Comparison of ENCODE assay signal across 8 mouse cellular contexts in the genomic region with DNA sequence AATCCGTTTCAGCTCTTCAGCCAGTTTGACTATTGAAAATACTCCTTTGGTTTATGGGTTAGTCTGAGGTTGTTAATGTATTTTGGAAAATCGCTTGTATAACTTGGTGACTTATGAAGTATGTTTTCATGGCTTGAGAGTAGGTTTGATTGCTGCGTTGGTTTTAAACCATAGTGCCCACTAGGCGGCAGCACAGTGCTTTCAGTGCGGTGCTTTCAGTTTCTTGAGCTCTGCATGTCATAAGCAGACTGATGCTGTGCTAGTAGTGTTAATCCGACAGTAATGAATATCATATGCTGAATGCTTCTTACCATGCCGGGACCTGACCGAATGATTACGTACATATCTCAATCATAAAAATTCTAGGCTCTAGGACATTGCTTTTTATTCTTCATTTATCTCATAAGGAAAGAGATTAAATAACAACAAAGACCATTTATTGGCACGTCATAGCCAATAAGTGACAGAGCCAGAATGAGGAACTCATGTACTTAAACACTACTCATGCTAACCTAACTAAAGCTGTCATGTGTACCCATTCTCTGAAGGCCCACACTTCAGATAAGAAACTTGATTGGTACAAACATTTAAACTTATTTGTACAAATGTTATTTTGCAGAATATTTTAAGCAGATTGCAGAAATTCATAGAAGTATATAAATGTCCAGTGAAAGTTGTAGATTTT. TPM values are rescaled to one million over a fixed set of nuclear protein-coding genes. Genes with fewer than 3 reads are reported as not detected.
DNase-seq lines count a peak whose midpoint lies in the region; ATAC-seq and TF ChIP-seq lines count a peak whose summit lies in the region.

No protein-coding gene starts in this region.

- 27% methylated on average over 10 of the region's 10 CpGs for WGBS in hindbrain, embryonic 10.5 days
- 26% methylated on average over 10 of the region's 10 CpGs for WGBS in hindbrain, embryonic 12.5 days
- whole genome bisulfite sequencing in cerebellum, adult 2 months = 20% methylated on average over 10 of the region's 10 CpGs
- 21% methylated on average over 10 of the region's 10 CpGs for WGBS in midbrain, embryonic 15.5 days

- TF ChIP-seq POLR2A in cerebellum, adult 2 months (IDR thresholded peaks at IDR 0.05; ENCODE audit: borderline replicate concordance, insufficient read depth, low read length) = no peak

- H3K36me3 ChIP-seq in hindbrain, embryonic 10.5 days = no peaks in the 10 kb centered on the region
- H3K36me3 ChIP-seq in hindbrain, embryonic 12.5 days = no peaks in the 10 kb centered on the region
- H3K36me3 ChIP-seq in midbrain, embryonic 15.5 days (replicated peaks) = no peaks in the 10 kb centered on the region

- no peak overlapping the region for H3K4me2 ChIP-seq in hindbrain, embryonic 12.5 days (replicated peaks)
- H3K4me2 ChIP-seq in midbrain, embryonic 15.5 days = no peak overlapping the region

- intact Hi-C loops in left cerebral cortex, postnatal 10 days (cut with DNase I) = loop anchor here (5.0 kb wide), 1 partner anchor 344 kb away; no protein-coding TSS in a partner anchor

- no peak for ATAC-seq in hindbrain, embryonic 12.5 days (ENCODE audit: low FRiP score)
- ATAC-seq in frontal cortex, adult (ENCODE audit: low TSS enrichment) = peak; percentile 100
- ATAC-seq in midbrain, embryonic 15.5 days (replicated peaks) = peak; percentile 82

- no peaks in the 10 kb centered on the region for H3K9me3 ChIP-seq in hindbrain, embryonic 10.5 days
- no peaks in the 10 kb centered on the region for H3K9me3 ChIP-seq in hindbrain, embryonic 12.5 days (replicated peaks)
- no peaks in the 10 kb centered on the region for H3K9me3 ChIP-seq in midbrain, embryonic 15.5 days

- peak; percentile 80 for TF ChIP-seq CTCF in cerebellum, adult 2 months (IDR thresholded peaks at IDR 0.05; ENCODE audit: borderline replicate concordance, insufficient read depth, low read depth, low read length)

- DNase-seq in hindbrain, embryonic 10.5 days (ENCODE audit: low spot score) = peak; percentile 71
- peak; percentile 64 to 71 for DNase-seq in cerebellum, adult 2 months
- DNase-seq in induced T-regulatory cell, adult 2 months (ENCODE audit: low read depth) = peak; percentile 73
- DNase-seq in left cerebral cortex, postnatal 10 days (ENCODE audit: extremely low spot score in 1 of 2, low spot score in 2 of 2) = peak; percentile 75 to 77
- DNase-seq in spleen, postnatal 14 days (ENCODE audit: low spot score in 2 of 2) = peak; percentile 24 to 54

- H3K4me1 ChIP-seq in hindbrain, embryonic 10.5 days (replicated peaks) = no peaks in the 10 kb centered on the region
- no peaks in the 10 kb centered on the region for H3K4me1 ChIP-seq in hindbrain, embryonic 12.5 days
- no peaks in the 10 kb centered on the region for H3K4me1 ChIP-seq in cerebellum, adult 2 months (ENCODE audit: control insufficient read depth, insufficient read depth, low read length)
- H3K4me1 ChIP-seq in midbrain, embryonic 15.5 days = no peaks in the 10 kb centered on the region

- no peak overlapping the region for H3K4me3 ChIP-seq in hindbrain, embryonic 10.5 days
- H3K4me3 ChIP-seq in hindbrain, embryonic 12.5 days = no peak overlapping the region
- no peak overlapping the region for H3K4me3 ChIP-seq in cerebellum, adult 2 months (replicated peaks; ENCODE audit: insufficient read depth, low read depth, low read length)
- H3K4me3 ChIP-seq in midbrain, embryonic 15.5 days = no peak overlapping the region

- H3K9ac ChIP-seq in hindbrain, embryonic 12.5 days = no peak overlapping the region
- no peak overlapping the region; the same call in 1 of the 2 replicates for H3K9ac ChIP-seq in midbrain, embryonic 15.5 days

- H3K27me3 ChIP-seq in hindbrain, embryonic 10.5 days (ENCODE audit: insufficient read depth, poor library complexity, severe bottlenecking) = no peaks in the 10 kb centered on the region
- H3K27me3 ChIP-seq in hindbrain, embryonic 12.5 days = no peaks in the 10 kb centered on the region
- no peaks in the 10 kb centered on the region for H3K27me3 ChIP-seq in cerebellum, adult 2 months (ENCODE audit: control insufficient read depth, insufficient read depth, low read length)
- H3K27me3 ChIP-seq in midbrain, embryonic 15.5 days (replicated peaks) = no peaks in the 10 kb centered on the region

- H3K27ac ChIP-seq in hindbrain, embryonic 10.5 days = no peak overlapping the region
- H3K27ac ChIP-seq in hindbrain, embryonic 12.5 days = no peak overlapping the region
- H3K27ac ChIP-seq in cerebellum, adult 2 months (ENCODE audit: insufficient read depth, low read length) = no peak overlapping the region
- H3K27ac ChIP-seq in midbrain, embryonic 15.5 days = no peak overlapping the region

RNA-seq across cellular contexts. Expression of gene Ccdc73, which starts 20.4 kb away (rescaled TPM):
- polyA plus RNA-seq in hindbrain, embryonic 10.5 days (2016; fragmentation: Nextera tagmentation; extraction: Ambion mirVana) = 3.9 and 6.3 TPM in 2 replicates
- 7.9 and 9.9 TPM in 2 replicates for polyA plus RNA-seq in hindbrain, embryonic 12.5 days (2016; fragmentation: Nextera tagmentation; extraction: Ambion mirVana)
- 5.5 TPM in 2 replicates for polyA plus RNA-seq in cerebellum, adult 2 months (2012; rRNA removed)
- 1 to 10 TPM; 1.4 to 2.5 TPM for total RNA-seq in left cerebral cortex, postnatal 10 days (2021)
- 4.4 and 5.2 TPM in 2 replicates for polyA plus RNA-seq in midbrain, embryonic 15.5 days (2015; fragmentation: Nextera tagmentation; extraction: Ambion mirVana)

RNA-seq across cellular contexts. Expression of gene Prrg4, which starts 38.3 kb away (rescaled TPM):
- polyA plus RNA-seq in hindbrain, embryonic 10.5 days (2016; fragmentation: Nextera tagmentation; extraction: Ambion mirVana) = 0.54 and 1.7 TPM in 2 replicates
- 1.6 TPM in 2 replicates for polyA plus RNA-seq in hindbrain, embryonic 12.5 days (2016; fragmentation: Nextera tagmentation; extraction: Ambion mirVana)
- 0.16 and 0.51 TPM in 2 replicates for polyA plus RNA-seq in cerebellum, adult 2 months (2012; rRNA removed)
- under 1 TPM; 0.30 to 0.41 TPM for total RNA-seq in left cerebral cortex, postnatal 10 days (2021)
- polyA plus RNA-seq in midbrain, embryonic 15.5 days (2015; fragmentation: Nextera tagmentation; extraction: Ambion mirVana) = 0.40 and 0.44 TPM in 2 replicates
